Mouse (Mus musculus) liver, adult 2 months (tissue): ENCODE measurements at regions not wholly inside any gene's neighbourhood (a gene's known extent, or its start where the extent isn't known, plus 50 kb on each side); places are given as distances from the start of the nearest gene placed in this dataset.

Source experiments
- CTCF ChIP-seq: fragments of 200-500 bp; IDR thresholded peaks from 2 replicates; pipeline ENCODE4 v1.5.1; 2011; ENCODE audit warnings: low read depth, low read length, control low read depth
- POLR2A ChIP-seq: fragments of 200-500 bp; IDR thresholded peaks from 2 replicates; pipeline ENCODE4 v1.6.1; 2011; ENCODE audit warnings: low read length, control low read depth; ENCODE audit not compliant: insufficient read depth; ENCODE audit errors: extremely low read depth

GRCm38 (mm10) chr13:44339061-44339741 lies 390.1 kb upstream of the Jarid2 start:
- no peak for TF ChIP-seq POLR2A
- no peak for TF ChIP-seq CTCF
